Mouse (Mus musculus): ENCODE measurements around the gene BC035044. TPM values are rescaled to one million over a fixed set of nuclear protein-coding genes. Genes with fewer than 3 reads are reported as not detected.
"Not testable (repeated sequence)": the region's sequence is repeated elsewhere in the genome, so short reads cannot be mapped to it uniquely, and the experiment has no call there.

Gene BC035044
- total RNA-seq, 2 experiments from 2014 or later, result 149 to 164 TPM

DNA sequence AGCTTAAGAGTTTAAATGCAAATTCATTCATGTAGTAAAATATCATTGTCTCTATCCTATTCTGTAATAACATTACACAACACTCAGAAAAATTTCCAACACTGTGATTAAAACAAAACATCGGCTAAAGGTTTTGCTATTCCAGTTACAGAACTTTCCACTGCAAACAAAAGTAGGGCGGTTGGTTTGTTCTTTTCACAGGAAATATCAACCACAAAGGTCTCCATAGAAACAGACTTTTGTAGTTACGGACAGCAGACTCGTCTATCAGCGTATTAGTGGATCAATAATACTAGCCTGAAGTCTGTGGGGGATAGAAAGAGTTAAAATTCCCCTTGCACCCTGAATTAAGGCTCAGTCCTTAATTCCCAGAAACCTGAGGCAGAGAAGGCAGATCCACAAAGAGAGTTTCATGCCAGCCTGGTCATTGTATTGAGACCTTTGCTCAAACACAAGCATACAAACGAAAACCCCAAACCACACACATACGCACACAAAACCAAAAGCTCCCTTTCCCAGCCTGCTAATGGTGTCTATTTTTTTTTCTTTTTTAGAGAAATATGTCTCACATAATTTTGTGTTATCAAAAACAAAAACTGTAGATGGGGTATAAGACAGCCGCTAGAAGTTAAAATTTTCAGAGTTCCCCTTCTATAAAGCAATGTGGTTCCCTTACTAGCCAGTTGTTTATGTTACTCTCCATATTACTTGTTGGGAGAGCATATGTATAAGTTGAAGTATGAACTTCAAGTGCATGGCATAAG, 54.6 kb downstream of the BC035044 start:
- ATAC-seq (ENCODE audit: poor library complexity, severe bottlenecking), result no peak

DNA sequence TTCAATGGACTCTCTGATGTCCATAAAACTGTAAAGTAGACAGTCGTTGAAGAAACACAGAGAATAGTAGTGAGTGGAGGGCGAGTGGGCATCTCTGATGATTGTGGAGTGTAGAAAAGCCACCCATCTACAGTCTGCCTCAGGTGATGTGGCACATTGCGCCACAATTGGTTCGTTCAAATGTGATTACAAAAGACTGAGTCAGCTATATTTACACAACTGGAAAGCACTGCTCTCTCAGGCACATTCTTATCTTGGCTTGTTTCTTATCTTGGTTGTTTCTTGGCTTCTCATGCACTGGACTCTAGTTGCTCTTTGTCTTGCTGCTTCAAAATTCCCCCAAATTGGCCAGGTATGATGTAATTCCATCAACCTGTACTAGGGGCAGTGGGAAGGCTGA, 55.4 kb downstream of the BC035044 start:
- peak; percentile 11; the same call in 1 of the 2 replicates for ATAC-seq (ENCODE audit: poor library complexity, severe bottlenecking)

DNA sequence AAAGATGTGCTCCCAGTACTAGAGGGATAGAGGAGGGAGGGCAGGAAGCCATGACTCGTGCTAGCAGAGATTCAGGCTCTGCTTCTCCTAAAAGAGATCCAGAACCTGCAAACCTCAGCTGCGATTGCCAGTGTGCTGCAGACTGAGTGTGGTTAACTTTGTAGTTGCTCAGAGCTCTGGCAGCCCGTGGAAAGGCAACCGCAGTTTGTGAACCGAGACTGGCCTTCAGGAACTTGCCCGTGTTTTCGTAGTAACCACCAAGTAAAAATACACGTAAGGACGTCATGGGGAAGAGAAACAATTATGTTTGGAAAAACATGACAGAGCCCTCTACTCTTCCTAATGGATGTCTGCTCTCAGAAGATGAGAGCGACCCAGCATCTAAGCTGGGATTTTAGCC, 57.9 kb downstream of the BC035044 start:
- ATAC-seq (ENCODE audit: poor library complexity, severe bottlenecking), result no peak

DNA sequence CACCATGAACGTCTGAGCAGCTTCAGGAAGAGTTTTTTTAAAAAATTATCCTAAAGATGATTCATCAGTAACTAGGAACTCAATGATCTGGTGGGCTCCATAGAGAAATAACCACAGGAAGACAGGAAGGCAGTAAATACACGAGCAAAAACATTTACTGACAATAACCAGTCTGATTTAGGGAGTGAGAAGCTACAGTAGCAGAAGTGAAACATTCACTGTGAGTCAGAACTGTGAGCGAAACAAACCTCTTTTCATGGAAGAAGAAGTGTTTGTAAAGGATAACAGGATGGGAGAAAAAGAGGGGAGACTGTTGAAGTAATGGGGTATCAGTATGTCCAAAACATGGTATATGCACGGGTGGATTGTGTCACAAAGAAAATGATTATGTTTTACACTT, 61.1 kb downstream of the BC035044 start:
- peak; percentile 14; the same call in 1 of the 2 replicates for ATAC-seq (ENCODE audit: poor library complexity, severe bottlenecking)

GRCm38 (mm10) chr6:128826781-128827180, 64.1 kb downstream of the BC035044 start:
- no peak for ATAC-seq (ENCODE audit: poor library complexity, severe bottlenecking)

DNA sequence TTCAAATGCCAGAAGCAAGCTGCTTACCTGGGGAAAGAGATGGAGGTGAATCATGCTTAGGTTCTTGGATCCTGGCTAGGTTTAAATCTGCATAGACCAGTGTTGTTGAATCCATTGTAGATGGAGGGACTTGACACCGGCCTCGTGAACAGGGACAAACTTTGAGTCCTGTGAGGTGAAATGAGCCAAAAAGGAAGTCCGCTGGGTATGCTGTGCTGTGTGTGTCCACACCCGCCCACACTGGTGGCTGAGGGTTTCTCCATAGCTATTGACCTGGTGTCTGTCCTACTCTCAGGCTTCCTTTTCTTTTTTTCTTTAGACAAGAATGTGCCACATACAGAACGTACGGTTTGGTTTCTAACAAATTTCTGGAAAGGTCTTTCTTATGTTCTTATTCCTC, 64.8 kb downstream of the BC035044 start, which contains the start of the genes Gm44511 and Klrb1b:
TSS of gene Gm44511 (minus strand) at position 184 of the 400 bp plus-strand sequence.
TSS of gene Klrb1b (minus strand) at position 200 of the 400 bp plus-strand sequence.
- ATAC-seq (ENCODE audit: poor library complexity, severe bottlenecking), result peak; percentile 81

DNA sequence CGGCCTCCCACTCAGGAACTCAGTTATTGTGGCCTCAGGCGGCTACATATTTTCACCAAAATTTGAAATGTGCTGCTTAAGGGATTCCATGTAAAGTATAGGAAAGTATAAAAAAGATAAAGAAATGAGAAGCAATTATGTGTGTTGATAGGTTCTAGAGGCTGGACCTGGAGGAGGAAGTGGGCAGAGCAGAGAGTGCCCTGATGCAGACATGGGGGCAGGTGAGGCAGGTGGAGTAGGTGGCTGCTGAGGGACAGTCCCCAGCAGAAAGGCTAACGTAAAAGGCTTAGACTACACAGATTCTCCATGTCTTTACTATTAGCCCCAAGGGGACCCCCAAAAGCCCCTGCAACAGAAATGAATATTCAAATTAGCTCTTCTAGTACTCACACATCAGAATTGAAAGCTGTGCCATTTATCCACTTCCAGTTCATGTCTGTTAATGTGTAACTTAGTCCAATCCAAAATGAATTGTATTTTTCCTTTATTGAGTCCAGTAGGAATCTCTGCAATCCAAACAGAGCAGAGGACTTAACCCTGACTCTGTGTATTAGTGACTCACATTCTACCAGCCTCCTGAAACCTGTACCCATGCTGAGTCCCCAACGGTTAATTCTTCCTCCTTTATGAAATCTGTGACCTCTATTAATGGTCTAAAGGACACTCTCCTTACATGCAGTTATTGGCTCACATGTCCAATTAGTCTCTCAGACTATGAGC, 72.7 kb downstream of the BC035044 start:
- ATAC-seq (ENCODE audit: poor library complexity, severe bottlenecking), result no peak

DNA sequence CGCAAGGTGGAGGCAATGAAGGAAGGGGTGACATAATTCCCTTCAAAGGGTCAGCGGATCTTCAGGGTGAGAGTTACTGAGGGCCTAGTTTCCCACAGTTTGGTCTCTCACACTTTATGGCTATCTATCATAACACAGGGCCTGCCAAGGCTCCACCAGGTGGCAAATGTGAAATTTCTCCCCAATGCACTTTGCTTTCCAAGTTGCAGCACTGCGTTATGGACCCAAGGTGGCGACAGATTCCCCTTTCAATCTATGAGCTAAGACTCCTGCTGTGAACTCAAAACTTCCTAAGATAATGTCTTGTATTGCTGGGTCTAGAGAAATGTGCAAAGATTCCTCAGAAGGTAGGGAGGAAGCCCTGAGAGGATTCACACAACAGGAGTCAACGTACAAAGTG, 82.4 kb downstream of the BC035044 start:
- peak; percentile 79 for ATAC-seq (ENCODE audit: poor library complexity, severe bottlenecking)

GRCm38 (mm10) chr6:128807021-128807420, 83.9 kb downstream of the BC035044 start:
- ATAC-seq (ENCODE audit: poor library complexity, severe bottlenecking), result no peak

DNA sequence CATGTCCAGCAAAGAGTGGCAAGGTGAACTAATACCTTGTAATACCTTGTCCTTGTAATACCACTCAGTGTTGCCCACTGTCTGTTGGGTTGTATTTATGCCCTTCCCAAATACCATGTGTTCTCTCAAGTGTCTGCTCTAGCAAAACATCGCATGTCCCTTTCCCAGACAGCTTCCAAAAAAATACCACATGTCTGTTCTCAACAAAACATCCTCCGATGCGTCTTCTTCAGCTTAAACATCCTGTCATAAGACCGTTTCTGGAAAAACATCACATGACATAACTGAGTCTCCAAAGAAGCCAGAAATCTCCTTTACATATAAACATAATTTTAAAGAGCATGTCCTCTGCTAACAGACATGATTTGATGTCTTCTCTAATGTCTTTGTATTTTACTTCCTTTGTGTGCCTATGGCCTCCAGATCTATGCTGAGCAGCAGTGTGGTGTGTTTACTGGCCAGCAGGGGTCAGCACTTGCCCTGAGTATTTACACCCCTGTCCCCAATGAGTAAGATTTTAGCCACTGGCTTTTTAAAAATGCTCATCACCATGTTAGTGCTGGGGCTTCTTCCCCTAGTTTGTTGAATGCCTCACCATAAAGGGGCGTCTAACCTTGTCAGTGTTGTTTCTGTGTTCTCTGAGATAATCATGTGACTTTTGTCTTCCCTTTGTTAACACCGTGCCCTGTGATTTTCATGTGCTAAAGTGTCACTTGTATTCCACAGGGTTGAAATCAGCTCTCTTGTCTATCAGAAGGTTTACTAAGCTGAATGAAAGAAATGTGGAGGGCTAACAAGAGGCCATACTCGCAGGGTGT, 85.9 kb downstream of the BC035044 start:
- ATAC-seq (ENCODE audit: poor library complexity, severe bottlenecking), result peak; percentile 67

DNA sequence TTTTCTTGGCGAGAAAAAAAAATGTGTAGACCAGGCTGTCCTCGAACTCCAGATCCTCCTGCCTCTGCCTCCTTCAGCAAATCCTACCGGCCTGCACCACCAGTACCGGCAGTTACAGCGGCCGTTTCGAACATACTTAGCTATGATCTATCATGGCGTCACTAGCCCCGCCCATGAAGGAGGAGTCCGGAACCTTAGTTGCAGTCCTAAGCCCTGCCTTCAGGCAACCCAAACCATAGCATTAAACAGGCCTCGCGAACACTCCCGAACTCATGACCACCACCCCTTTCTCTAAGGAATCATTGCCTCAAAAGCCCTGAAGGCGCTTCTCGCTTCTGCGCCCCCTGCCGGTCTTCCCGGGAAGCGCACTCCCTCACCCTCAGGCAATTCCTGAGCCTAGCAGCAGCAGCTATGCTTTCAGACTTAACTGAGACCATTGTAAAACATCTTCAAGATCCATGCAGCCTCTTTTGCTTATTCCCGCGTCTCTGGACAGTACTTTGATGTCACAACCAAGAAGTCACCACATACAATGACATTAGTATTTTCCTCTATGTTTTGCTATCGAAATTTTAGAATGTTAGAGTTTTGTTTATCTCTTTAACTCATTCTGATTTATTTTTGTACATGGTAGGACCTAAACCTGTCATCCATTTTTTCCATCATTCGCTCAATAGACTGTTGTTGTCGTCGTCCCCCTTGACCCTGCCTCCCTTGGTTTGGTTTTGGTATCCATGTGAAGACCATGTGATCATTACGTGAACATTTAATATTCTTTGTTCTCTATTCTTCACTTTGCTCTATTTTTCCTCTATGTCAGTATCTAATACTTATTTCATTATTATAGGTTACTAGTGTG, 87.7 kb downstream of the BC035044 start:
- ATAC-seq (ENCODE audit: poor library complexity, severe bottlenecking), result peak; percentile 69

GRCm38 (mm10) chr6:128802557-128802956, 88.4 kb downstream of the BC035044 start:
- peak; percentile 8 for ATAC-seq (ENCODE audit: poor library complexity, severe bottlenecking)

DNA sequence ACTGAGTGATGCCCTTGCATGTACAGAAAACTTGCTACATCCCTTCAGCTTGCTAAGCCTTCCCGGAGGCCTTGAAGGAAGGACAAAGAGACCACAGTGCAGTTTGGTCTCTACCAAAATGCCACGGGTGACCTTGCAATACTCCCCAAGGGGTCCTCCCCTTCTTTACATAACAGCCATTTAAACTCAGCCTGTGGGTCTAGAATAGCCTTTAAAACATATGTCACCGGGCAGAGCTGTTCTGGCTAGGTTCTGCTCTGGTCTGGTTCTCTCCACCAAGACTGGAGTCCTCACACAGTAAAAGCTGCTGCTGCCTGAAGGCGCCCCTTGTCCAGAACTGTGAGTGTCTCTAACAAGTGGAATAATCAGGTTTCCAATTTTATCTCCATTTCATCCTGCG, 90.2 kb downstream of the BC035044 start:
- ATAC-seq (ENCODE audit: poor library complexity, severe bottlenecking), result not testable (repeated sequence)

GRCm38 (mm10) chr6:128799896-128800270, 91.0 kb downstream of the BC035044 start:
- no peak for ATAC-seq (ENCODE audit: poor library complexity, severe bottlenecking)

GRCm38 (mm10) chr6:128799144-128799895, 91.6 kb downstream of the BC035044 start:
- ATAC-seq (ENCODE audit: poor library complexity, severe bottlenecking), result peak; percentile 66

Measured in megakaryocyte, adult 5-6 weeks (primary cell).